Mouse (Mus musculus): ENCODE data around the gene Cyfip2. TPM values are rescaled to one million over a fixed set of nuclear protein-coding genes. Genes with fewer than 3 reads are reported as not detected.

Cyfip2 gene
- polyA plus RNA-seq, 1 experiment from 2014 or later: 84.9 TPM

DNA sequence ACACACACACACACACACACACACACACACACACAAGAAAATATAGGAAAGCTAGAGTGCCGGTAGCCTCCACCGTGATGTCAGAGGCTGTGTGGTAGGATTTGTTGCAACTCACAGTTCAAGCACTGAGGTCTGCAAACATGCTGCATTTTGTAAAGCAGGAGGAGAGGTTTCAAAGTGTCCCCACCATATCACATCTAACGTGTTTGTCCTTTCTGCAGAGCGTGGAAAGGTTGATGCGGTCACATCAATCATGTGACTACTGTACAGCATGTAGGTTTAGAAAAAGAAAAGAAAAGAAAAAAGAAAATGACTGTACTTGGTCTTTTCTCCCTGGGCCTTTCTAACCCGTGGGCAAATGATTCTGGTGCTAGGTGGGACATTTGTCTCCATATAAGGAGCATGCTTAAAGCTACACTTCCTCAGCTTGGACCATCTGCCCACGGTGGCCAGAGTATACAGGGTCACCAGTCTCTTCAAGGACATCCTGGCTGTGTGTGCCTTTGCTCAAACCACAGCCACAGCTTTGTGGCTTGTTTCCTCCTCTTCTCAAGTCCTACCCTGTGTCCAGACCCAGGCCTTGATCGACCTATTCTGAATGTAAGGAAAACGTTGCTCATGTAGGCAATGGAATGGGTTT is 6.7 kb downstream of the Cyfip2 start:
- Histone ChIP-seq H3K27me3 (no peaks in the 10 kb centered on the region), H3K4me2 (no peak overlapping the region), H3K27ac (replicated peaks) (no peak overlapping the region), H3K9me3 (no peaks in the 10 kb centered on the region), H3K4me3 (no peak overlapping the region), H3K36me3 (0 out of 2 replicates have a peak, but pooled peaks cover 9% of the 10 kb centered on the region), H3K4me1 (replicated peaks) (peaks cover 77% of the 10 kb centered on the region), H3K9ac (no peak overlapping the region; the same call in 1 of the 2 replicates)
- ATAC-seq (ENCODE audit: low read depth): no peak
- 83% methylated on average over 9 of the region's 9 CpGs for WGBS

DNA sequence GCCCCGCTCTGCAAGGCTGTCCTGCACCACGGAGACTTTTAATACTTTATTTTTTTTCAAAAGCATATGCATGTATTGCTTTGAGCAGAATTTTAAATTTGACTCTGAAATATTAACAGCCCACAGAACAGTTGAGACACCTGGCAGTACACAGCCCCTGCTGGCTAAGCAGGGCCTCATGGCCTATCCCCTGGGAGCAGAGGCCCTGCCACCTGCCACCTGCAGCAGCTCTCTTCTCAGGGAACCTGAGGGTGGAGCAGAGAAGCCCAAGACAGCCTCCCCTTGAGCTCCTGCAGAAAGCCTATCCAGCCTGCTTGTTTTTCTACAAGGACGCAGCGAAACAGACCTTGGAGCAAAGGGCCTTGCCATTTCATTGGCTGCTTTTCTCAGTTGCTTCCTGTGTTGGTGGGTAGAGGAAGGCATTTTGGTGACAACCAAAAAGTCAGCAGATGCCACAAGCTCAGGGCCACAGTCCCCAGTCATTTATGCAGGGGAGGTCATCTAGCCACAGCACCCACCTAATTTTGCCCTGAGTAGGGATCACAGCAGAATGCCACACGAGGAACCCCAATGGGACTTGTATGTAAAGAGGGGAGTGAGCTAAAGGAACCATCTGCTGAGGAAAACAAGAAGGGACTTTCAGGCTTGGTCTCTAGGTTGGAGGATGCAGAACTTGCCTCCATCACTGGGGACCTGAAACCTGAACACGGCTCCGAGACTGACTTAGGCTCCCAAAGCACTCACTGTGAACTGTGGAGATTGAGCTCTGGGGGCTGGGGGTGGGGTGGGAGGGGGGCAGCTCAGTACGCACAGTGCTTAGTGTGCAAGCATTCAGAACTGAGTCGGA is 7.6 kb downstream of the Cyfip2 start:
- H3K9me3 ChIP-seq: no peaks in the 10 kb centered on the region
- ATAC-seq (ENCODE audit: low read depth): no peak
- no peak overlapping the region for H3K27ac ChIP-seq (replicated peaks)
- H3K27me3 ChIP-seq: no peaks in the 10 kb centered on the region
- H3K4me2 ChIP-seq: no peak overlapping the region
- H3K36me3 ChIP-seq: 0 out of 2 replicates have a peak, but pooled peaks cover 12% of the 10 kb centered on the region
- H3K9ac ChIP-seq: no peak overlapping the region
- H3K4me3 ChIP-seq: no peak overlapping the region
- H3K4me1 ChIP-seq (replicated peaks): peaks cover 67% of the 10 kb centered on the region
- 72% methylated on average over 9 of the region's 9 CpGs for WGBS

- 82% methylated on average over 10 of the region's 10 CpGs for whole genome bisulfite sequencing
- Histone ChIP-seq H3K36me3 (0 out of 2 replicates have a peak, but pooled peaks cover 12% of the 10 kb centered on the region), H3K4me1 (replicated peaks) (peaks cover 61% of the 10 kb centered on the region), H3K9ac (no peak overlapping the region), H3K9me3 (no peaks in the 10 kb centered on the region), H3K27ac (replicated peaks) (no peak overlapping the region), H3K4me2 (no peak overlapping the region), H3K27me3 (no peaks in the 10 kb centered on the region), H3K4me3 (no peak overlapping the region)
- ATAC-seq (ENCODE audit: low read depth): no peak
Measured at GRCm38 (mm10) chr11:46304093-46304492, 8.6 kb downstream of the Cyfip2 start.

DNA sequence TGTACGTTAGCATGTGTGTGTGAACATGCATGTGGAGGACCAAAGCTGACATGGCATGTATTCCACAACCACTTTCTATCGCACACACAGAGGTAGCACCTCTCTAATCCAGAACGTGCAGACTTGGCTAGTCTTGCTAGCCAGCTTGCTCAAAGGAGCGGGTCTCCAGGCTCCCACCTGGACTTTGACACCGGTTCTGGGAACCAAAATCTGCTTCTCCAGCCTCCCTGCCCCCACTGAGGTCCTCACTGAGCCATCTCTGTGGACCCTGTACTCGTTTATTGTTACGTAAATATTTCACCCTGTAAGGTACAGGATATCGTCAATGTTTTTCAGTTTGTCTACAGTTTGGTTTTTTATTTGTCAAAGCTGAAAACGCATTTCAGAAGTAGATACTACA is 10.2 kb downstream of the Cyfip2 start:
- H3K9ac ChIP-seq: no peak overlapping the region
- H3K27me3 ChIP-seq: no peaks in the 10 kb centered on the region
- no peaks in the 10 kb centered on the region for H3K9me3 ChIP-seq
- no peak overlapping the region for H3K4me3 ChIP-seq
- 0 out of 2 replicates have a peak, but pooled peaks cover 3% of the 10 kb centered on the region for H3K36me3 ChIP-seq
- H3K4me2 ChIP-seq: no peak overlapping the region
- peaks cover 52% of the 10 kb centered on the region for H3K4me1 ChIP-seq (replicated peaks)
- no peak overlapping the region for H3K27ac ChIP-seq (replicated peaks)
- WGBS: 93% methylated on average over 9 of the region's 9 CpGs
- no peak for ATAC-seq (ENCODE audit: low read depth)

- Histone ChIP-seq H3K27ac (replicated peaks) (no peak overlapping the region), H3K9ac (no peak overlapping the region), H3K4me3 (no peak overlapping the region), H3K36me3 (0 out of 2 replicates have a peak, but pooled peaks cover 3% of the 10 kb centered on the region), H3K27me3 (no peaks in the 10 kb centered on the region), H3K4me1 (replicated peaks) (peaks cover 46% of the 10 kb centered on the region), H3K9me3 (no peaks in the 10 kb centered on the region), H3K4me2 (no peak overlapping the region)
- no peak for ATAC-seq (ENCODE audit: low read depth)
- 83% methylated on average over 23 of the region's 23 CpGs for WGBS
Measured at GRCm38 (mm10) chr11:46301579-46302248, 10.9 kb downstream of the Cyfip2 start.

DNA sequence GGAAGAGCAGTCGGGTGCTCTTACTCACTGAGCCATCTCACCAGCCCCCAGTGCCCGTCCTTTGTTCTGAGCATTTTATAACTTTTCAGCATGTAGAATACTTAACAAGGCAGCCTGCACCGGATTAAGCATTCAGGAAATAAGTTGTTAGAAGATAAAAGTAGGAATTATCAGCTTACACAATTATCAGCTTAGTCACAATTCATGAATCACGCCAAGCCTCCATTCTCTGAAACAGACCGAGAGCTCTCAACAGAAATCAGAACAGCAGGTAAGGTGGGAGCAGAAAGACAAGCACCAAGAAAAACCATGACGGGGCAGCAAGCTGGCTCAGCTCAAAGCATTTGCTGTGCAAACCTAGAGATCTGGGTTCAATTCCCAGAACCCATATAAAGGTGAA is 12.8 kb downstream of the Cyfip2 start:
- ATAC-seq (ENCODE audit: low read depth): no peak

DNA sequence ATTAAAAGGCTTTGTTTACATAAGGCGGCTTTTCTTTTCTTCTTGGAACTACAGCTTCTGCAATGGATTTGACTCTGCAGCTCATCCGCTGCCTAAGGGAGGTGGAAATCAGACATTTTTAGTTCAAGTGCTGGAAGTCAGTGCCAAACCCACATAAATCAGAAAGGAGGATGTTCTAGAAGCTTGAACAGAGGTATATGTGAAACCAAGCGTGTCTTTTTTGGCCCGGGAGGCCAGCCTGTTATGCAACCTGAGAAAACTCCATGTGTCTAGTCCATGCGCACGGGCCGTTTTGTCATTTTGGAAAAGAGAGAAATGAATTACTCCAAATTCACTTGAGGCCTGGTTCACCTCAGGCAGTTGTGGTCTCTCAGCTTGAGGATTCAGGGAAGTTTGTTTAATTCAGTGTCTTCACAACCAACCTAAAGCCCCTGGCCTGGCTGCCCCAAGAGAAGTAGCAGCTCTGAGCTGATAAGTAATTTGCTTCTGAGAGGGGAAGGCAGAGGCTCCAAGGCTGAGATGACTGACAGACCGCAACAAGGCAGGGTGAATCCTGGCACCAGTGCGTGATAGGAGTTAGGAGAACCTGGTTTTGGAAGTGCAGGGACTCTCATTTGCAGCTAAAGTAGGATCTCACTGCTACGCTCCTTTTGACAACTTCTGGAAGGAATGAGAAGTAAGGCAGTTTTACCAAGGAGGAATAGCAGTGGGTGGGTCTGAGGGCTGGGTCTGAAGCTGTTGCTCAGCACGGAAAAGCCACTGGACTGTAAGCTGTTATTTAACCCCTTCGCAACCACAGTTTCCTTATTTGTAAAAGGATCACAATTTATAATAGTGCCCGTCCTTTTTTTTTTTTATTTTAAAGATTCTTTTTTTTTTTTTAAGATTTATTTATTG is 13.5 kb downstream of the Cyfip2 start:
- no peaks in the 10 kb centered on the region for H3K9me3 ChIP-seq
- H3K36me3 ChIP-seq: 0 out of 2 replicates have a peak, but pooled peaks cover 3% of the 10 kb centered on the region
- ATAC-seq (ENCODE audit: low read depth): no peak
- no peak overlapping the region for H3K4me2 ChIP-seq
- no peak overlapping the region for H3K9ac ChIP-seq
- no peak overlapping the region for H3K4me3 ChIP-seq
- peaks cover 30% of the 10 kb centered on the region for H3K4me1 ChIP-seq (replicated peaks)
- H3K27me3 ChIP-seq: no peaks in the 10 kb centered on the region
- H3K27ac ChIP-seq (replicated peaks): no peak overlapping the region
- 75% methylated on average over 13 of the region's 13 CpGs for WGBS

More for the DNA sequence above, 12.8 kb downstream of the Cyfip2 start:
- no peaks in the 10 kb centered on the region for H3K9me3 ChIP-seq
- no peak overlapping the region for H3K4me2 ChIP-seq
- 0 out of 2 replicates have a peak, but pooled peaks cover 3% of the 10 kb centered on the region for H3K36me3 ChIP-seq
- no peak overlapping the region for H3K4me3 ChIP-seq
- no peak overlapping the region for H3K9ac ChIP-seq
- no peaks in the 10 kb centered on the region for H3K27me3 ChIP-seq
- H3K27ac ChIP-seq (replicated peaks): no peak overlapping the region
- WGBS: 80% methylated on average over 6 of the region's 6 CpGs
- peaks cover 30% of the 10 kb centered on the region for H3K4me1 ChIP-seq (replicated peaks)

- ATAC-seq (ENCODE audit: low read depth): no peak
- H3K36me3 ChIP-seq: peaks cover 14% of the 10 kb centered on the region
Measured at GRCm38 (mm10) chr11:46294390-46294789, 18.3 kb downstream of the Cyfip2 start.

GRCm38 (mm10) chr11:46293491-46293890 is 19.2 kb downstream of the Cyfip2 start:
- ATAC-seq (ENCODE audit: low read depth): no peak
- peaks cover 32% of the 10 kb centered on the region for H3K4me1 ChIP-seq (replicated peaks)
- H3K9ac ChIP-seq: no peak overlapping the region
- no peaks in the 10 kb centered on the region for H3K27me3 ChIP-seq
- no peak overlapping the region for H3K4me3 ChIP-seq
- no peaks in the 10 kb centered on the region for H3K9me3 ChIP-seq
- no peak overlapping the region for H3K27ac ChIP-seq (replicated peaks)
- 91% methylated on average over 5 of the region's 5 CpGs for WGBS
- no peak overlapping the region for H3K4me2 ChIP-seq
- H3K36me3 ChIP-seq: peaks cover 23% of the 10 kb centered on the region

More at GRCm38 (mm10) chr11:46294390-46294789, 18.3 kb downstream of the Cyfip2 start:
- H3K27ac ChIP-seq (replicated peaks): no peak overlapping the region
- no peak overlapping the region for H3K9ac ChIP-seq
- H3K4me1 ChIP-seq (replicated peaks): peaks cover 33% of the 10 kb centered on the region
- no peaks in the 10 kb centered on the region for H3K27me3 ChIP-seq
- 69% methylated on average over 11 of the region's 11 CpGs for whole genome bisulfite sequencing
- no peak overlapping the region for H3K4me3 ChIP-seq
- no peaks in the 10 kb centered on the region for H3K9me3 ChIP-seq
- no peak overlapping the region for H3K4me2 ChIP-seq

DNA sequence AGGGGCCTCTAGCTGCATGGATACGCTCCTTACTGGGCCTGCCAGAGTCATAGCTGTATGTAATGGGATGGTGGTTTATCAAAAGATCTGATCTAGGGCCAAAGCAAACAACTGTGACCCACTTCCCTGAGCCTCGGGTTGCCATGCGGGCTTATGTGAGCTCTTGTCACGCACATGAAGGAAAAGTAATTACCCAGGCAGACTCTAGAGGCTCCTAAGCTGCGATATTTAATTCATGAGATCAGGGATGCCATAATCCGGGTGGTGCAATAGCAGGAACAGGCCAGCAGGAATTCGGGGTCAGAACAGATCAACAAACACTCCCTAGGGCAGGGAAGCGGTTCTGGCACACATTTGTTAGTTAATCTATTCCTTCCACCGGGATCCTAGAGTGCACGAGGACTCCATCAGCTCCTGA is 21.7 kb downstream of the Cyfip2 start:
- Histone ChIP-seq H3K4me3 (no peak overlapping the region), H3K27ac (replicated peaks) (peak overlapping the region; percentile 33; the same call in 1 of the 2 replicates), H3K9ac (no peak overlapping the region), H3K4me1 (replicated peaks) (peaks cover 44% of the 10 kb centered on the region), H3K36me3 (peaks cover 42% of the 10 kb centered on the region), H3K9me3 (no peaks in the 10 kb centered on the region), H3K4me2 (no peak overlapping the region), H3K27me3 (no peaks in the 10 kb centered on the region)
- peak; percentile 67 for ATAC-seq (ENCODE audit: low read depth)
- WGBS: 24% methylated on average over 10 of the region's 10 CpGs

DNA sequence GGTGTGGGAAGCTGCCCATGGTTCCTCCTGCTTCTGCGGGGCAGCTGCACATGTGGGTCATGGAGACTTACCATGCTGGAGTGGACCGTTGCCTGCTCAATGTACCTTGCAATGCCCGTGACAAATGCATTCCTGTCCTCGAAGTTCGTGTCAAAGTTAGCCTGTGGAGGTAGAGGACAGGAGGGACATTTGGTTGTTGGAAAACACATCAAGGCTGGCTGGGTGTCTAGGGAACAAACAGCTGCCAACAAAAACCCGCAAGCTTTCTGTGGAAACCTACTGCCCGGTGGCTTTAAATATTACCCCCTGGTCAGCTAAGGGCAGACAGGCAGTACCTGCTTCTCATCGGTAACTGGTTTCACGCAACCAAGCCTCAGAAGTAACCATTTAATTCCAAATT is 23.1 kb downstream of the Cyfip2 start:
- Histone ChIP-seq H3K4me2 (no peak overlapping the region), H3K27ac (replicated peaks) (no peak overlapping the region), H3K9me3 (no peaks in the 10 kb centered on the region), H3K9ac (no peak overlapping the region), H3K36me3 (peaks cover 49% of the 10 kb centered on the region), H3K4me1 (replicated peaks) (peaks cover 38% of the 10 kb centered on the region), H3K4me3 (no peak overlapping the region), H3K27me3 (no peaks in the 10 kb centered on the region)
- no peak for ATAC-seq (ENCODE audit: low read depth)
- 80% methylated on average over 9 of the region's 9 CpGs for WGBS

Measured in neural tube, embryonic 13.5 days (tissue).